Mouse (Mus musculus) layer of hippocampus, adult 8-10 months (tissue): ENCODE data around the gene Rprd1b. TPM values are rescaled to one million over a fixed set of nuclear protein-coding genes. Genes with fewer than 3 reads are reported as not detected.

Source experiments
- DNase-seq, 2 experiments: peaks; one replicate each; pipeline ENCODE4 v3.0.0; 2022; ENCODE audit warnings: low spot score in 2 of 2
- total RNA-seq, 4 experiments: library from RNA; stranded (reverse); gene quantifications; 2 replicates each; pipeline ENCODE4 v1.2.4; 2022

The Rprd1b gene
- total RNA-seq, 4 experiments from 2014 or later, result 51.1 to 61.0 (median 52.7) TPM

GRCm38 (mm10) chr2:158121645-158122326 lies 93.5 kb downstream of the Rprd1b start:
- no peak for DNase-seq

DNA sequence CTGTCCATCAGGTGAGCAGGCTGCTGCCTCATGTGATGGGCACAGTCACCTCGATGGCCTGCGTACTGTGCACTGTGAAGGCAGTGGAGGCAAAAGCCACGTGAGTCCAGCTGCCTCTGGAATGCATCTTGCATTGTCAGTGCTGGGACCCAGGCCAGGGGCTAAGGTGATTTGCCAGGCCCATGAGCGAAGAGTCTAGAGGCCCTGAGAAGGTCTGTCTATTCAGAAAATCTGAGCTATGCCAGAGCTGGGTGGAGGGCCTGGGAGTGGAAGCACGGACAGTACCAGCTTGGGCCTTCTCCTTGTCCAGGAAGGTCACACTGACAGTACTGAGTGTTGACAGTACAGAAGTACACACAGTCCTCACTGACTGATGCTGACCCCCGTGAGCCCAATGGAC lies 94.5 kb downstream of the Rprd1b start:
- DNase-seq, result no peak

DNA sequence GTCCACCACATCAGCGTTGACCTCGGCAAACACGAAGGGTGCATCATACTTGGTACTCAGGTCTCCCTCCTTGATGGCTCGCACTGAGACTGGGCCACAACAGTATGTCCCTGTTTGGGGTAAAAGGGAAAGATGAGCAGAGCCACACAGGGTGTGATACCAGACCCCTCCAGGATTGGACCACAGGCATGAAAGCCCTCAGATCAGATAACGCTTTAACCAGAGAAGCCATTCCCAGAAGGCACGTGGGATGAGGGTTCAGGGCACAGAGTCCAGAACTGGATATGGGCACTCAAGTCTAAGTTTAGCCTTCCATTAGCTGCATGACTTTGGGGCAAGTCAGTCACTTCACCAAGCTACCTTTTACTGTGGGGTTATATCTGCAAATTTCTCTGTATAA lies 98.9 kb downstream of the Rprd1b start:
- no peak for DNase-seq

GRCm38 (mm10) chr2:158127872-158128271 lies 99.6 kb downstream of the Rprd1b start:
- no peak for DNase-seq

DNA sequence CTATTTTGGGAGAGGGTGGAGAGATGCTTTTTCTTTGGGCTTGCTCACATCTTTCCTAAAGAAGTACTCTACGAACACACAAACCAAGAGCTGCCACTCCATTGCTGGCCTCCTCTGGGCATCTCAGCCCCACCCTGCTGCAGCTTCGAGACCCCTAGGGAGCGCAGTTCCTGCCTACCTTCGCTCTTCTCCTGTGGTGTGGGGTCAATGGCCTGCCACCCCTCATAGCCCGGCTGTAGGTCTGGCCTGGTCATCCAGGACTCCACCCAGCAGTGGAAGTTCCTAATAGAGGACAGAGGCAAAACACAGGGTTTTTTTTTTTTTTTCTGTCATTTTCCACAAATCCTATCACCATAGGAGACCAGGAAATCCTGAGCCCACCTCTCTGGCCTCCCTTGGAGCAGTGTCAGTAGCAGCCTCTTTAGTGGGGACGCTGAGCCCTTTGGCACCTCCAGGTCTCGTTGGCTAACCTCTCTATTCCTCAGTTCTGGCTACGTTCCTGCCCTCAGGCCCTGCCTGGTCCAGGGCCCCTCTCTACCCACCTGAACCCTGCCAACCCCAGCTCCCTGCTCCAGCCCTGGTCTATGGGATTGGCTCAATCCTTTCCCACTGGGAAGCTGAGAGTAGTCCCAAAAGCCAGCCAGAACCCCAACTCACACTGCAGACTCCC lies 100.3 kb downstream of the Rprd1b start:
- DNase-seq, result no peak

- DNase-seq, result no peak
Measured at GRCm38 (mm10) chr2:158129291-158130002, 101.2 kb downstream of the Rprd1b start.

- DNase-seq, result no peak
Measured at GRCm38 (mm10) chr2:158130391-158130986, 102.2 kb downstream of the Rprd1b start.

DNA sequence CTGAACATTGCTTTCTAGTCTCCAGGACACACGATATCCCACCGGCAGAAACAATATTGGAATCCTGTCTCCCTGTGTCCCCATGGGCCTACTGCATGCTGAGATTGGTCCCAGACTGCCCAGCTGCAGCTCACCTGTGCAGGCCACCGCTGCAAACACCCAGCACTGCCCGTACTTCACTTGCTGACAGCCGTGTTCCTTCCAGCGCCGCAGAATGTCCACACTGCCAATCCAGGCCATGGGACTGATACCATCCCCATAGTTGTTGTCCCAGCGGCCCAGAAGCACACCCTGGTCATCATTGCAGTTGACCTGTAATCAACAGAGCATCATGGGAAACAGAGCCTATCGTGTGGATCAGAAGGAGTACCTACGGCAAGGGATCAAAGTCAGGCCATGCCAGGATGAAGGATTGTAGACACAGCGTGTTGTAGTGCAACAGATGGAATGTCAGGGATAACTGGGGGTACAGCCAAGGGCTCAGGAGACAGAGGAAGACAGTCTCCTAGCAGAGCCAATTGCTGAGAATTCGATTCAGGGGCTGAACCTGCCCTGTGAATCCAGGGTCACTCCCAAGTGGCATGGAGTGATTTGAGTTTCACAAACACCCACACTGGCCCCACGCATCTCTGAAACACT lies 103.0 kb downstream of the Rprd1b start:
- DNase-seq, result no peak

GRCm38 (mm10) chr2:158132320-158132719 lies 104.0 kb downstream of the Rprd1b start:
- no peak for DNase-seq

- DNase-seq, result no peak
Measured at GRCm38 (mm10) chr2:158133050-158133449, 104.8 kb downstream of the Rprd1b start.

DNA sequence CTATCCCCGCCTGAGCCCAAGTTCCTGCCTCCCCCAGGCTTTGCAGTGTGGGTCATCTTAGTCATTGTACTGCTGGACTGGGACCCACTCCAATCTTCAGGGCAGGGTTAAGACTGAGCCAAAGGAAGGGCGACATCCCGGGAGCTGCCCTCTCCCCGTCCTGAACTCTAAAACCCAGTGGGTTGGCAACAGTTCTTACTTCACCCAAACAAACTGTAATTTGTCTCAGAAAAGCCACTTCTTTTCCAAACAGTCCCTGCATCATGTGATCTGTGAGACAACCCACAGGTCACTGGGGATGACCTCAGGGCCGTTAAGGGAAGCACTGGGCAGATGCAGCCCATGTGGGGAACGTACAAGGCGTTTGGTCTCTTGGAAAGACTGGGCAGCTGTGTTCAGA lies 107.9 kb downstream of the Rprd1b start:
- no peak for DNase-seq

DNA sequence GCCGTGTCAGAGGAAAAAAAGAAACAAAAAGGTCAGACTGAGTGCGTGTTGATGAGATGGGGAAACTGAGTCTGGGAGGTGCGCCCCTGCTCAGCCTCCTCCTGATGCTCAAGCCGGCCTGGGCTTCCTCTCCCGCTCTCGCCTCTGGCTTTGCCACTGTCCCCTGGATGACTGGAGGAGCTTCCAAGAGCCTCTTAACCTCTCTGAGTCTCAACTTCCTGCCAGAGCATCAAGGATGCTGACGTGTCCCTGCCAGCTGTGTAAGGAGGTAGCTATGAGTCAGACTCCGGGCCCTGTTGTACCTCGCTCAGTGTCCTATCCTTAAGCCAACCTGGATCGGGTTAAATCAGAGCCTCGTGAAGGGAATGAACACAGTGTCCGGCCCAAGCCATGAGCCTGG lies 109.5 kb downstream of the Rprd1b start:
- no peak for DNase-seq

DNA sequence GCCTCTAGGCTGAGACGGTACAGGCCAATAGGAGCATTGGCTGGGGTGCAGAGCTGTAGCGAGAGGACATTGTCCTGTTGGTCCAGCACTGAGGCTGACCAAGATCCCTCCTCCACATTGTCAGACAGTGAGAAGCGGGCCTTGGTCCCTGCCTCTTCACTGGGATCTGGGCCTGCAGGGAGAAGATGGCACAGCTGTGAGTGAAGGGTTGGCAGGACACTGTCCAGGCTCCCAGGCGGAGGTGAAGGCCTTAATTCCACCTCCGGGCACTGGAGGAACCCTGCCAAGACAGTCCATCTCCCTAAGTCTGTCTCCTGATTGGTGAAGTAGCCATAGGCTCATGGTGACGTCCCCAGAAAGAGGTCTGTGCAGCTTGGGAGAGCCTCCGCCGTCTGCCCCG lies 110.5 kb downstream of the Rprd1b start:
- DNase-seq, result no peak

GRCm38 (mm10) chr2:158139628-158140027 lies 111.3 kb downstream of the Rprd1b start:
- DNase-seq, result peak; percentile 14 to 18

DNA sequence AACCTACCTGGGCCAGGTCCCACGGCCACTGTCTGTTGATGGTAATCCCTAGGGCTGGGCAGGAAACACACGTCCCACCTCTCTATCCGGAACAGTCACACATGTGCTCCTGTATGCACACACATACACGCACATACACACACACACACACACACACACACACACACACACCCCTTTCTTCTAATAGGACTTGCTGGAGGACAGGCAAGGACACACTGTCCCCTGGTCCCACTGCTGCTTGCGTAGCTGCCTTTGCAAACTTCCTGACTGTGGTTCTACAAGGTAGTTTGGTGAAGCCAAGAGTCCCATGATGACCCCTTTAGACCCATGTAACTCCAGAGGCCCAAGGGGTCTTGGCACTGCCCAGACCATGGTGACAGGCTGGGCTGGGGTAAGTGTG lies 112.4 kb downstream of the Rprd1b start:
- no peak for DNase-seq

GRCm38 (mm10) chr2:158141271-158141670 lies 113.0 kb downstream of the Rprd1b start:
- DNase-seq, result no peak

GRCm38 (mm10) chr2:158141690-158142440 lies 113.6 kb downstream of the Rprd1b start:
- DNase-seq, result no peak

DNA sequence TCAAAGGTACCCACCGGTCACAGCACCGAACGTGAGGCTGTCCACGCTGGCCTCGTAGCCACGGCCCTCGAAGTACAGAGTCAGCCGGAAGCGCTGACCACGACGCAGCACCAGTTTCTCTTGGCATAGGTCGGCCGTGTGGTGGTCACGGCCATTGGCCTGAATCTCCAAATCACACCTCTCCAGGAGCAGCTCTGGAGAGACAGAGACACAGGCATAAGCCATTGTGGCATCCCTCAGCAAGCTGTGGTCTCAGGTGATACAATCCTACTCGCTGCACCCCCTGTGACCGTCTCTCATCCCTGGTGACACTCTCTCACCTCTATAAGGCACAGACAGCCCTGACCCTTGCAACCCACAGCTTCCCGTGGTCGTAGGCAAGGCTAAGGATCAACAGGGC lies 114.7 kb downstream of the Rprd1b start:
- DNase-seq, result no peak

- no peak for DNase-seq
Measured at GRCm38 (mm10) chr2:158143816-158144215, 115.5 kb downstream of the Rprd1b start.

- DNase-seq, result no peak
Measured at GRCm38 (mm10) chr2:158144263-158144662, 116.0 kb downstream of the Rprd1b start.
